Mouse (Mus musculus) neural tube, embryonic 10.5 days (tissue): ENCODE results near the gene Pdlim4.
"Not testable (repeated sequence)": the region's sequence is repeated elsewhere in the genome, so short reads cannot be mapped to it uniquely, and the experiment has no call there.

Source experiments
- DNase-seq: peaks from one replicate; pipeline ENCODE4 v3.0.0-alpha.2; 2017; ENCODE audit warnings: low spot score; ENCODE audit errors: extremely low spot score

Pdlim4 gene

DNA sequence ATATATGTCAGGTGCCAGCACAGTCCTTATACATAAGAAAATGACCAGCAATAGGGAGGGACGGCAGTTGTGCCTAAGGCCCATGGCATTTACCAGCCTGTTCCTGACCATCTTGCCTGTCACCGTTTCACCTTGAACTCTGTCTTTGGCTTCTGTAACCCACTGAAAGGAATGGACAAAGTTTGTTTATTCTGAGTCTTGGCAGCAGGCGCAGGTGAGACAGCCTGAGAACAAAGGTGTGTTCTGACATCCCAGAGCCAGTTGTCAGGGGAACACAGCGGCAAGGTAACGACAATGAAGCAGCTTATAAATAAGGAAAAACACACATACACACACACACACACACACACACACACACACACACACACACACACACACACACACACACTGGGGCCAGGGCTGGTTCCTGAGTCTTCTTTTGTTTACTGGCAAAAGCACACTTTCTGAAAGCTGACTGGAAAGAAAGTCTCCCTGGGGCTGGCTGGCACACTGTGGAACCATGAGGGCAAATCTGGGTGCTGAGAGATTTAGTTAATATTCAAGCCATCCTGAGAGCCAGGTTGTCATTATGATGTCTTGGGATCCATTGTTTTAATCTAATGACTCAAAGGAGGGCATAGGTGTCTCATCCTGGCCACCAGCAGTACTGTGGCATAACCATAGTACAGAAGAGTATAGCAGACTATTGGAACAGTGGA, 47.3 kb downstream of the Pdlim4 start:
- no peak for DNase-seq

DNA sequence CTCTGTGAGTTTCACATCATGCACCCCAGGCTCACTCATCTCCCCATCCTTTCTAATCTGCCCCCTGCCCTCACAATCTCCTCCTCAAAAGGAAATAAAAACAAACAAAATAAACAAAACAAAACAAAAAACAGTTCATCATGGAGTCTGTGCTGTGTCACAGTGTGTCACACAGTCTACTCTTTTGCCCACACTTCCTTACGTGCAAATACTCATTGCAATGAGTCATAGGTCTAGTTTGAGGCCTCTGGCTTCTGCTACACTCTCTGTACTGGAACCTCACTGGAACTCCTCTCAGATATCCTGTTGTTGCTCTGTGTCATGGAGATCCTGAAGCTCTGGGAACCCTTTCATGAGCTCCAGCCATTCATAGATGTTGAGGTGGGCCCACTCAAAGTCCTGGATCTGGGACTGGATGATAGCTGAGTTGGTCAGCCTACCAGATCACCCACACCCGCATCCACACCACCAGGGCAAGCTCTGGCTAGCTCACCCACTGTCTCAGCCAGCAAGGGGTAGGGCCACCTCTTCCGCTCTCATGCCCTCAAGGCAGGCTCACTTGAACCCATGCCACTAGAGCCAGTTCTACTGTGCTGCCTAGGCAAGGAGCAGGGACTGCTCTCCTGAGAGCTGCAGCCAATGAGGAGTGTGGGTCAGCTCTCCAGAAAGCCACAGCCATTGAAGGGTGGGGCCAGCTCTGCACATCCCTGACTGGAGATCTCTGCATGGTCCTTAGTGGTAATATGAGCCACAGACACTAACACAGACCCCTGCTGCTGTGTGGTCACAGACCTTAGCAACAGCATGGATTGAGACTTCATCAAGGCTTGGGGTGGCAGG, 49.7 kb downstream of the Pdlim4 start:
- DNase-seq: no peak

GRCm38 (mm10) chr11:54017596-54017995, 51.2 kb downstream of the Pdlim4 start:
- no peak for DNase-seq

- no peak for DNase-seq
Measured at GRCm38 (mm10) chr11:54016051-54016450, 52.8 kb downstream of the Pdlim4 start.

GRCm38 (mm10) chr11:54012961-54013360, 55.9 kb downstream of the Pdlim4 start:
- no peak for DNase-seq

- no peak for DNase-seq
Measured at GRCm38 (mm10) chr11:54011255-54011654, 57.6 kb downstream of the Pdlim4 start.

GRCm38 (mm10) chr11:54008416-54008920, 60.3 kb downstream of the Pdlim4 start:
- no peak for DNase-seq

- DNase-seq: no peak
Measured at GRCm38 (mm10) chr11:54007717-54008116, 61.1 kb downstream of the Pdlim4 start.

DNA sequence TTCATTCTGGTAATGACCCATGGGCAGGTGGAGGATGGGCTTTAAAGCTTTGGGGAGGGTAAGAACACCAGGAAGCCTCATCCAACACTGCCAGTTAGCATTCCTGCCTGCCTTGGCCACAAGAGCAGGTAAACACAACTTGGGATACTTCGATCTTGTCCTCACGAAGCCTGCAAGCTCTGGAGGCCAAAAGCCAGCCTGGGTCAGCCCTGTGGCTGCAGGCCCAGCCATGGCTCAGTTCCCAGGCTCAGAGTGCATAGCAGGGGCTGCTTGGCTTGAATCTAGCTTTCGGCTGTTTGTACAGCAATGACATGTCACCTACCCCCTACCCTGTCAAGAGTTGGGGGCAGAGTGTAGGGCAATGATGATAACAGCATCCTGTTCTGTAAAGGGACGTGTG, 61.9 kb downstream of the Pdlim4 start:
- no peak for DNase-seq

- DNase-seq: not testable (repeated sequence)
Measured at GRCm38 (mm10) chr11:54006362-54006761, 62.5 kb downstream of the Pdlim4 start.
